Mouse (Mus musculus): ENCODE results near the gene Hmgcr.

The Hmgcr gene

DNA sequence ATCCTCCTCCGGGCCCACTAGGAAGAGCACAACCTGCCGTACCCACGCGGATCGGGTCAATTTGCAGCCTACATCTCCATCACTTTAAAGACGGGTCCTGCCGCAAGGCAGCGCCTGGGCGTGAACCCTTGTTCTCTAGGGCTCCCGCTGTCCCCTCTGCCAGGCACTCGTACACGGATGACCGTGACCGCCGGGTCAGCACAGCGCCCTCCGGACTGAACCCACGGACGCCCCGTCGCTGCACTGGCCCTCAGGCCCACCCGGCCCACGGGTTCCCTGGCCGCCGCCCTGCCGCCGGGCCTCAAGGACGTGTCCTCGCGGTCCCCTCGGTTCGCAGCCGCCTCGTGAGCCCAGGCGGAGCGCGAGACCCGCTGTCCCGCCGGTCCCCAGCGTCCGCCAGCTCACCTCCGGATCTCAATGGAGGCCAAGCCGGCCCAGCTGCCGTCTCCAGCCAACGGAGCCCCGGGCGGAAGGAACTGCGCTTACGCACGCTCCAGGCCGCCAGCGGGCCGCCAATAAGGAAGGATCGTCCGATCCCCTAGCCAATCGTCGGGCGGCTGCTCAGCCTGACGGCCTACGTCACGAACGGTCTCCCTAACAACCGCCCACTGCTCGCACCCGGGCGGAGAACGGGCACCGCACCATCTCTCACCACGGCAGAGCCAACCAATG is at the start of gene Hmgcr:
TSS of gene Hmgcr (minus strand) at position 531 of the 672 bp plus-strand sequence.
- peak; percentile 96 for DNase-seq (ENCODE audit: low read depth)

DNA sequence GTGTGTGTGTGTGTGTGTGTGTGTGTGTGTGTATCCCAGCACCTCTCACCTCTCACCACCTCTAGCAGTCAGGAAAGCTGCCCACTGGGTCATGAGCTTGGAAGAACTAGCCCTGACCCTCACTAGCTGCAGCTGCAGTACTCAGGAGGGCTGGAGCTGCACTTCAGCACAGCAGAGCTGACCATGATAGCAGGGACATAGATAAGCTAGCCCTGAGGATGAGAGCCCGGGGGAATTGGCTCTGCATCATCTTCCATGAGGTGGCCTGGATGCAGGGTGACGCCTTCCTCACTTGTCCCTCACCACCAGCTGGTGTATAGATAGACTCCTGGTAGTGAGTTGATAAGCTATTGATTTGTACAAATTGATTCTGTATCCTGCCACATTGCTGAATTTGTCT is 49.3 kb upstream of the Hmgcr start:
- no peak for DNase-seq (ENCODE audit: low read depth)

DNA sequence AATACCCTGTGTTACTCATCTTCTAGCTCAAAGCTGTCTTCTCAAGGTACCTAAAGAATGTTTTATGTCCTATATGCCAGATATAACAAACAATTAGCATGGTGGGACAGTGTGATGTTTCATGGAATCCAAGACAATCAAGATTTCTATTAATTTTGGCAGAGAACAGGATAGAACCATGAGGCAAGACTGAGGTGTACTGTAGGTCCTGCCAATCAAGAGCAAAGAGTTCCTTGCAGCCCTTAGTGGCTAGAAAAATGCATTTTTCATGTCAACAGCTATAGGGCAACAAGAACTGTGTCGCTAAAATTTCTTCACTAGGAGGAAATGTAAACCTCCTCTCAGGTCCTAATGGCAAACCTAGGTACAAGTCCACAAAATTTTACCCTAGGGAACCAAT is 47.1 kb upstream of the Hmgcr start:
- no peak for DNase-seq (ENCODE audit: low read depth)

DNA sequence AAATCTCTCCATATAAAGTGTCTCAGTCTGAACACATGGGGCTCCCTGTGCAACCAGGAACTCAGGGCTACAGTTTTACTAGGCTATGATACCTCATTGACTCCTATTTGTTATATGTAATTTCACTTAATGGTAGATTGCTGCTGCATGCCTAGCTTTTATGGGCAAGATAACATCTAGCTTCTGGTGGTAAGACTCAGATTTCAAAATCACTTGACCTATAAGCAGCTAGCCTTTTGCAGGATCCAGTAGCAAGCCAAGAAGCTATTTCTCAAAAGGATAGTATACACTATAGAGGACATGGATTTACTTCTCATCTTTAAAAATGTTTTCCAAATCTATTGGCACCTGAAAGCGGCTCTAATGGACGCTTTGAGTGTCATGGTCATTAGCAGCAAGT is 45.6 kb upstream of the Hmgcr start:
- no peak for DNase-seq (ENCODE audit: low read depth)

DNA sequence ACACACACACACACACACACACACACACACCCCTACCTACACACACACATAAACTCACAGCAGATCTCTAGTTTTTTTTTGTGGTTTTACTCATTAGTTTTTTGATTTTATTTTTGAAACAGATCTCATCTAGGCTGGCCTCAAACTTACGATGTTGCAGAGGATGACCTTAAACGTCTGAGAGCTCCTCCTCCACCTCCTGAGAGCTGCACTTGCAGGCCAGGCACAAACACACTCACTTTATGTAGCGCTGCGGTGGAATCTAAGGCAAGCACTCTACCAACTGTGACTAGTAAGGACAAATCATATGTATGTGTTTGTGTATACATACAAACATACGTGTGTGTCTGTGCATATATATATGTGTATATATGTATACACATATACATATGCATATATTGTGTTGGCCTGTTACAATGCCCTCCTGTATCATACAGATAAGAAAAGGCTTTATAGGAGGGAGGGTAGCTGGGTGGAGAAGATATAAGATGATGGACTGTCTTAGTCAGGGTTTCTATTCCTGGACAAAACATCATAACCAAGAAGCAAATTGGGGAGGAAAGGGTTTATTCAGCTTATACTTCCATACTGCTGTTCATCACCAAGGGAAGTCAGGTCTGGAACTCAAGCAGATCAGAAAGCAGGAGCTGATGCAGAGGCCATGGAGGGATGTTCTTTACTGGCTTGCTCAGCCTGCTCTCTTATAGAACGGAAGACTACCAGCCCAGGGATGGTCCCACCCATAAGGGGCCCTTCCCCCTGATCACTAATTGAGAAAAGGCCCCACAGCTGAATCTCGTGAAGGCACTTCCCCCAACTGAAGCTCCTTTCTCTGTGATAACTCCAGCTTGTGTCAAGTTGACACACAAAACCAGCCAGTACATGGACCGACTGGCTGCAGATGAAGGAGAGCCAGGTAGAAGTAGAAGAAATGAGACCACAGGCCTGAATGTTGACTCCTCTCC is 38.8 kb upstream of the Hmgcr start:
- DNase-seq (ENCODE audit: low read depth): no peak

DNA sequence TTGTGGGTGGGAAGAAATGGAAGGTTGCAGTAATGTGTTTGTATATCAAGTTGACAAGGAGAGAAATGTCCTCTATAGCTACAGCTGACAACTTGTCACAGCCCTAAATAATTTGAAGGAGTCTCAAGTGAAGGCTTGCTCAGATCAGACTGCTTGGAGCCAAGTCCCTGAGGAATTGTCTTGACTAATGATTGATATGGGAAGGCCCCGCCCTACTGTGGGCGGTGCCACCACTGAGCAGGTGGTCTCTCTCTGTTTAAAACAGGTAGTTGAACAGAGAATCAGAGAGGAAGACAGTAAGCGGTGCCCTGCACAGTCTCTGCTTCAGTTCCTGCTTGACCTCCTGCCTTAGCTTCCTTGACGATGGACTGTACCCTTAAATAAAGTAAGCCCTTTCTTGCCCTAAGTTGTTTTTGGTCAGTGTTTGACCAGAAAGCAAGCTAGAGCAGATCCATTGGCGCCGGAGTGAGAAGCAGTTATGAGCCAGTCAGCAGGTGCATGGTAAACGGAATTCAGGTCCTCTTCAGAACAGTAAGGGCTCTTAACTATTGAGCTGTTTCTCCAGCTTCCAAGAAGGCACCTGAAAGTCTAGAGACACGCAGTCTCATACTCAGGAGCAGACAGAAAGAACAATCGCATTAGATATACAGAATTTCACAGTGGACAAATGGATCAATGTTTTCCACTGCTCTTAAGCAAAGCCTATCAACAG is 32.0 kb upstream of the Hmgcr start:
- DNase-seq (ENCODE audit: low read depth): no peak

DNA sequence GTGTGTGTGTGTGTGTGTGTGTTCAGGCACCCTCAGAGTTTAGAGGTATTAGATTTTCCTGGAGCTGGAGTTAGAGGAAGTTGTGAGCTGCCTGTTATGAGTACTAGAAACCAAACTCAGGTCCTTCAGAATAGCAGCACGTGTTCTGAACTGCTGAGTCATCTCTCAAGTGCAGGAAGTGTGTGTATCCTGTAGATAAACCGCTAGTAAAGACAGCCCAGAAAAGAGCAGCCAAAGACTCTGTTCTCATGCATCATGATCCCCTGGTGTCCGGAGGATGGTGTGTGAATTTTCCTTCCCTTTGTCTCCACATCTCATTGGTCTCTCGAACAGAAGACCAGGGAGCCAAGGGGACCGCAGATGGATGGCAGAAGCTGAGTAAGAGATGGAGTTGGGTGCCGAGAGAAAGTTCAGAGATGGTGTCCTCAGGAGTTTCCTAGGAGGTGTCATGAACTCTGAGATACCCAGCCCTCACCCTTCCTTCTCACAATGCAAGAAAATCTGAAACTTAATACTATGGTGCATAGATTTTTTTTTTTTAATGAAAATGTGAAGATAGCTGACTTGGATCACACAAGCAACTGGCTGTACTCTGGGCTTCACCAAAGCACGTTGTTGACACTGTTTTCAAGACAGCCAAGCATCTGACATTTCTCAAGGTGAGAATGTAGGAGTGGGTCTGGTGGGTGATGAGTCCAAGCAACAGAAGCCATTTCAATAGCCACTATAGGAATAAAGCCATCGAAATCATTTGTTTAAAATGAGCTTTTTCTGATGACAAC is 27.3 kb upstream of the Hmgcr start:
- peak; percentile 83 for DNase-seq (ENCODE audit: low read depth)

DNA sequence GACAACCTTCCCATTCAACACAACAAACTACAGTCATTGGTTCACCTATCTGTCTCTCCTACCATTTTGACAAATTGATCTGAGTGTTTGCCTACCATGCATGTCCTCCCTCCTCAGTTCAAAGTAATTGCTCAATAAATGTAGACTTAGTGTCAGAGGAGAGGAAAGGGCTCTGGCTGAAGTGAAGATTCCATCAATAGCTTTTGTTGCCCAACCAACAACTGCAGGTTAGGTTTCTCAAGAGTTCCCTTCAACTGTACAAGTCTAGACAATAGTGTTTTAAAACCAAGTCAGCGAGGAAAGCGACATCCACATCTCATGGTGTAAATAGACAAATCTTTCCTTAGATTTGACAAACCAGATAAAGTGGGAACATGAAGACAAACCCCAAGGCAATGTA is 24.7 kb upstream of the Hmgcr start:
- DNase-seq (ENCODE audit: low read depth): no peak

DNA sequence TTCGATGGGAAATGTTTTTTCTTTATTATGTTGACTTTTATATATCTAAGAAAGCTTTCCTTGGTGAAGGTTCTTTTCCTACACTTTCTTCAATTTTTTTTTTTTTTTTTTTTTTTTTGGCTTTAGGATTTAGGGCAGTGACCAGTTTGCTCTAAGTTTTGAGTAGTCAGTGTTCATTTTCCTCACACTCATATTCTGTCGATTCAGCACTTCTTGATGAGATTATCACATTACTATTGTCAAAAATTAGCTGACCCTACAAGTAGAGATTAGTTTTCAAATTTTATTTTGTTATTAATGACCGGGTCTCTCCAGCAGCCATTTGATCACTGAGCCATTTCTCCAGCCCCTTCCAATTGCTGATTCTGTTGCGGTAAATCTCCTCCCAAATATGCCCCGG is 19.2 kb upstream of the Hmgcr start:
- DNase-seq (ENCODE audit: low read depth): no peak

DNA sequence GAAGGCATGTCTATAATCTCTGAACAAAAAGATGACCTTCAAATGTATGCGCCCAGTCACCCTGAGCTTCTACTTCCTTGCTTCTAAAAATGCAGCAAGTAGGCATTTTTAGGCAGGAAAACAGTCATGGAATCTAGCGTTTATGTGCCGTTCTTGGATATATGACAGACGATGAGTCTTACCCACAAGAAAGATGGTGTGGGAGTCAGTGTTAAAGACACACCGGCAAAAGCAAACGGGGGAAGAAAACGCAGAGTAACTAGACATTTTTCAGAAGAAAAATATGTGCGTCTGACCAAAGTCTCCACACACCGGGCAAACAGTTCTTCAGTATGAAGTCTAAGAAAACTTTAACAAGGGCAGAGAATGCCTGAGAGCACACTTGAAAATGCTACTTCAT is 16.5 kb upstream of the Hmgcr start:
- DNase-seq (ENCODE audit: low read depth): no peak

DNA sequence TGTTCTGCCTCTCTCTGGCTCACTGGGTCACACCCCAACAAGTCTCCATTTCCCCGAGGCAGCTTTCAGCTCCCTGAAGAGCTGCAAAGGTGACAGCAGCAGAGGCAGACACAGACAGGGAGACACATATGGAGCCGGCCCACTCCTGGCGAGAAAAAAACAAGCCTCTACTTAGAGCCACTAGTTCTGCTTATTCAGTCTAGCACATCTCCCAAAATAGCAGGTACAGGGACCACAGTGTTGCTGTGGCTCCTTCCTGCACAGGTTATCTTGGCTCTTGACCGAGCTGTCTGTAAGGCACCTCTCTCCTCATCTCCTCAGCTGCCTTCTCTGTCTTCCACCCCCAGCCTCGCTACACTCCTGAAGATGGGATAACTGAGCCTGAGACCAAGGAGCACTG is 14.0 kb upstream of the Hmgcr start:
- DNase-seq (ENCODE audit: low read depth): no peak

DNA sequence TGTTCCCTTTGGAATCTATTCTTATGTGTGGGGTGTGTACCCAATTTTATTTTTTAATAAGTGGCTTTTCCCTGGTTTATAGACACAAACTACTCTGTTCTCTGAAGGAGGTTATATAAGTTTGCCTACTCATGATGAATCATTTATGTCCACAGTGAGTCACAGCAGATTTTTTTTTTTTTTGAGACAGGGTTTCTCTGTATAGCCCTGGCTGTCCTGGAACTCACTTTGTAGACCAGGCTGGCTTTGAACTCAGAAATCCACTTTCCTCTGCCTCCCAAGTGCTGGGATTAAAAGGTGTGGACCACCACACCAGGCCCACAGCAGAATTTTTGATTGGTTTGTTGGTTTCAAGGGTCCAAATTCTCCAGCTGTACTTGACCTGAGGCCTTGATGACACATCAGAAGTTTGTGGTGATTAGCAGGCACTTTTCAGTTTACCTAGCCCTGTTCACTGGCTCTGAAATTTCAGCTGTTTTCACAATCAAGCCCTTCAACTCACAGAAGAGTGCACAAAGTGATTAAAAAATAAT is 10.4 kb upstream of the Hmgcr start:
- DNase-seq (ENCODE audit: low read depth): no peak

DNA sequence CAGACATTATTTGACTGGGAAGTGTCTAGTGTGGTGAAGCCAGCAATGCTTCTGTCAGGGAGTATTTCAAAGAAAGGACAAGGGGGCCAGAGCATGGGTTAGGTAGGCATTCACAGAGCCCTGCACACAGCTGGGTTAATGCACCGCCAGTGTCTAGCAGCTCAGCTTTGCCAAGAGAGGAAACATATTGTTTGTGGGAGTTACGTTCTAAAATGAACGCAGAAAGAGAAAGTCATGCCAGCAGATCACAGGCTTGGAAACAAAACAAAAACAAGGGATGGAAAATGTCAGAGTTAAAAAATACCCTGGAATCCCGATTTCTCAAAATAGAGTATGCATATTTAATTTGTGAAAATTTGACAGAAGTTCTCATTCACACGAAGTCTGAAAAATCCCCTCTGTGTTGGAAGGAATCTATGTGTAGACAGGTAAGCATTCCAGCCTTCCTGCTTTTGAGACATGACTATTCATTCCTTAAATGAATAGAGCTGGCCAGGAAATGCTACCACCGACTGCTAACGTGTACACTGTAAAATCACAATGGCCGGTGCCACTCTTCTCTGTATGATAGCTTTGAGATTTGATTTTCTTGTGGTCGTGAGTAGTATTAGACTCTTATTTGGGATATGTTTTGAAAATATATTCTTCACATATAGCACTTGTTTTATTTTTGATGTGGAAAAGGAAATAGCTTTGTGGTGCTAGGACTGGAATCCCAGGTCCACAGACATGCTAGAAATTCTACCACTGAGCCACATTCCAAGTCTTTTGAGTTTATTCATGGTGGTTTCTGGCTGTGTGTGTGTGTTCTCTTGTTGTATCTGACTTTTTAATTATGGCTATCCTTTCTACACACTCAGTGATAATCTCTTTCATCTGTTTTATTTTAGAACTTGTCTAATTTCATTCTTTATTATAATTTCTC is 9.7 kb upstream of the Hmgcr start:
- DNase-seq (ENCODE audit: low read depth): no peak

DNA sequence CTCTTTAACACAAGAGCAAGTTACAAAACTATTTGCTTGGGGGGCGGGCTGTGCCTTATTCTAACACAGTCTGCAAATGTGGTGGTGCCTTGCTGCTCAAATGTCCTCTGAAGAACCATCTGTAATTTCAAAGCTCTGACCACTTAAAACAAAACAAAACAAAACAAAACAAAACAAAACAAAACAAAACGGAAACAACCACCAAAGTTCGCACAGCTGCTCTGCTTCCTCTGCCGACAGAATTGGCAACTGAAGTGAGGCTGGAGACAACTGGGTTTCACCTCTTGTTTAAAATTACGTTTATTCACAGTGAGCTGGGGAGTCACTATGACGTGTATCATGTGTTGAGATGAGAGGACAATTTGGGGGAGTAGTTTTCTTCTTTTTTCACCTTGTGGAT is 7.9 kb upstream of the Hmgcr start:
- DNase-seq (ENCODE audit: low read depth): peak; percentile 54

DNA sequence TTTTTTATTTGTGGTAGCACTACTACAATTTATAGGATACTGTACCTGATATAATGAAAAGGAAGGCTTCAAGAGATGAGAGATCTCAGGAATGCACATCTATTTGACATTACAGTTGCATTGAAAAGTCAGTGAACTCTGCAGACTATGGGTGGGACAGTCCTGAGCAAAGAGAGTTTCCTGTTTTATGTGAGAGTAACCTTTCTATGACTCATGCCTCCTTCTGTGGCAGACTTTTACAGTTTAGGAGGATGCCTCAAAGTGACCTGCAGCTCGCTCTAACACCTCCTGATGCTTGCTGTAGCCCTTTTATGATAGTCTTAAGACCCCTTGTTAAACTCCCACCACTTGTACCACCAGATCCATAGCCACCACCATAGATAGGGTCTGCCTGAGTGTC is 6.3 kb upstream of the Hmgcr start:
- DNase-seq (ENCODE audit: low read depth): peak; percentile 69

DNA sequence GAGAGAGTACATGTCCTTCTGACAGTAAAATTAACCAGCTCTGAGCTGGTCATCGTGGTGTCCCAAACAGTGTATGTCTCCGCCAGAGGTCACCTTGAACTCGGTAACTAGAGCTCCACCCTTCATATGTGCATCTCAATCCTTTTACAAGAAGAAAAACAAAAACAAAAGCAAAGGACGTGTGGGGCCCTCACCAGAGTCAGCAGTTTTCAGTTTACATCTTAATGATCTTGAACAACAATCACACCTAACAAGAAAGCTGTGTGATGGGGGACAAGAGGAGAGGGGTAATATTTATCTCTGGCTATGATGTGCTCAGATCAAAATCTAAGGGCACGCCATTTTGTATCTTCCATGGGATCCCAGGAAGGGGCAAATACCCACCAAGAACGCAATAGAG is 5.0 kb upstream of the Hmgcr start:
- peak; percentile 57 for DNase-seq (ENCODE audit: low read depth)

DNA sequence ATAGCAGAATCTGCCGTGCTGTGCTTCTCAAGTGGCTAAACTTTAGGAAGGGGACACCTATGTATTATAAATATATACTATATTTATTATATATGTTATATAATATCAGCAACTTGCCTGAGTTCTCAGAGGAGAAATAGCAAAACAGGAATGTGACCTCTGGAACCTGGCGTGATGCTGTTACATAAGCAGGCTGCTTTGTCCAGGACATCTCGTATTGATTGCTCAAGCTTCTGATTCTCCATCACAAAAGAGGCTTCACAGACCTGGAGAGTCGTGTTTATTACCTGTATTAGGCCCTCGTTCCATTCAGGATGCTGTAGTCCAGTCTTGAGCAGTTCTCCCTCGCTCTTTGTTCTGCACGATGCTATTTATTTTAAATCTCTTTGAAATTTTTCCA is 3.1 kb upstream of the Hmgcr start:
- DNase-seq (ENCODE audit: low read depth): no peak

DNA sequence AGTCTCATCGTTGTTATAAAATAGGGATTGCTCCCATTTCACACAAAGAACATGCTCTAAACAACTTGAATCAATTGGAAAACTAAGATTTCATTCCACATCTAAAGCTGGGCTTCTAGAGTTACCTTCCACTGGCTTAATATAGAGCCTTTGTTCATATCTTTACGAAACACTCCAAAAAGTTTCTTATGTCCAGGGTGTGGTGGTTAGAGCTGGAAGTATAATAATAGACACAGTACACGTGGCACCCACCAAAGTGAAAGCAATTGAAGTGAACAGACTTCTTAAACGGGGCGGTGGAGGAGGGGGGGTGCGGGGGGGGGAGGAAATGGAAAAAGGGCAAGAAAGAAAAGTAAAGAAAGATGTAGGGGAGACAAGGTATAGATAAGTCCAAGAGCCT is 1.5 kb upstream of the Hmgcr start:
- DNase-seq (ENCODE audit: low read depth): peak; percentile 76

DNA sequence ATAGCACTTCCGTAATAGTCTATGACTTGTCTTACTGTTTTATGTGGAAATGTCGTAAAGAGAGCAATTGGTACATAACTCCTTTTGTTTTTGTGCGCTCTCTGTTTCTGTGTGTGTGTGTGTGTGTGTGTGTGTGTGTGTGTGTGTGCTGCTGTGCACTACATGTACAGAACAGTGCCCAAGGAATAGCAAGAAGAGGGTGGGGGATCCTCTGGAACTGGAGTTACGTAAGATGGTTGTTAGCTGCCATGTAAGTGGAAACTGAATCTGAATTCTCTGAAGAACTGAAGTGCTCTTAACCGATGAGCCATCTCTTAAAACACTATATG is 1.1 kb upstream of the Hmgcr start:
- DNase-seq (ENCODE audit: low read depth): no peak

DNA sequence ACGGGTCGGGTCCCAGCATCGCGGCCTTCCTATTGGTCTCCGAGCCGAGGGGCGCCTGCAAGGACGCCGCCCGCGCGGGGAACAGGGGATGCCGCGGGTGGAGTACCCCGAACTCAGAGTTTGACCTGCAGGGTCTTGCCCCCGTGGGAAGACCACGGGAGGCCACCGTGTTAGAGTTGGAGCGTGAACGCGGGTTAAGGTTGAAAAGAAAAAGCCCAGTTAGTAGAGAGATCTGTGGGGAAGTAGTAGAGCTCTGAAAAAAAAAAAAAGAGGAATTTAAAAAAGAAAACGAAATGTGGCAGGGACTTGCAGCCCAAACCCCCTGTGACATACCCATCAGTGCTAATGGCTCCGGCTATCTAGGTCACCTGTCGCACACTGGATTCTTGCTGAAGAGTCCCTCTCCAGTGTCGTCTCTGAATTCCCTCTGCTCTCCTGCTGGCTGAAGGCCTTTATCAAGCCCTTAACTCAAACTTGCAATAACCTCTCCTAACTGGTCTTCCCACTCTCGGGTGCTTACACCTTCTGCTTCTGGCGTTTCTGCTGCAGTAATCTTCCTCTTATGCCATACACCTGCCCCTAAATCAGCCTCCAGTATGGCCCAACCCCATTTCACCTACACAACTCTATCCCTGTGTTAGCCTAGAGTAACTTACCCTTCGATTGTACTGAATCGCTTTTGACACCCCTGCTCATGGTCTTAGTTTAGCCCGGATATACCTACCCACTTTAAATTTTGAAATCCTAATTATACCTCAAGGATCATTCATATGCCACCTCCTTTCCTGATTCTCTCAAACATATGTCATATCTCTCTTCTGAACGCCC is 556 bp upstream of the Hmgcr start:
- DNase-seq (ENCODE audit: low read depth): peak; percentile 73

All from induced T-regulatory cell, adult 2 months (primary cell).